Mouse (Mus musculus) lung, postnatal 0 days (tissue): ENCODE results near the gene Nexn. TPM values are rescaled to one million over a fixed set of nuclear protein-coding genes. Genes with fewer than 3 reads are reported as not detected.

Experiments
- ATAC-seq: fragments of 200-750 bp; cut with Nextera tagmentation; 2 replicates; pipeline ENCODE4 v1.8.0; 2017; ENCODE audit warnings: moderate library complexity
- DNase-seq: peaks from one replicate; pipeline ENCODE4 v3.0.0-alpha.2; 2016; ENCODE audit warnings: low spot score
- H3K27ac ChIP-seq: fragments of 300-500 bp; sonication (generic); 2 replicates; pipeline ENCODE4 v1.5.1; 2014; ENCODE audit warnings: antibody characterized with exemption, mild to moderate bottlenecking, low read length, mixed read lengths
- H3K27me3 ChIP-seq: fragments of 300-500 bp; sonication (generic); replicated peaks from 2 replicates; pipeline ENCODE4 v1.6.1; 2014; ENCODE audit warnings: low read length, mixed read lengths; ENCODE audit not compliant: insufficient read depth
- H3K36me3 ChIP-seq: fragments of 300-500 bp; sonication (generic); 2 replicates; pipeline ENCODE4 v1.6.1; 2014; ENCODE audit warnings: low read length, mixed read lengths; ENCODE audit not compliant: insufficient read depth
- H3K4me1 ChIP-seq: fragments of 300-500 bp; sonication (generic); 2 replicates; pipeline ENCODE4 v1.6.1; 2014; ENCODE audit warnings: antibody characterized with exemption, low read depth, low read length, mixed read lengths; ENCODE audit not compliant: insufficient read depth
- H3K4me2 ChIP-seq: fragments of 300-500 bp; sonication (generic); replicated peaks from 2 replicates; pipeline ENCODE4 v1.6.1; 2014; ENCODE audit warnings: low read depth, mild to moderate bottlenecking, low read length, moderate library complexity, mixed read lengths
- H3K4me3 ChIP-seq: fragments of 300-500 bp; sonication (generic); 2 replicates; pipeline ENCODE4 v1.5.1; 2014; ENCODE audit warnings: low read depth, low read length
- H3K9ac ChIP-seq: fragments of 300-500 bp; sonication (generic); replicated peaks from 2 replicates; pipeline ENCODE4 v1.6.1; 2014; ENCODE audit warnings: low read depth, mild to moderate bottlenecking
- H3K9me3 ChIP-seq: fragments of 300-500 bp; sonication (generic); 2 replicates; pipeline ENCODE4 v1.6.1; 2016; ENCODE audit warnings: low read length, mixed read lengths
- CTCF ChIP-seq: IDR thresholded peaks from 2 replicates; pipeline ENCODE4 v1.5.1; 2016; ENCODE audit warnings: antibody characterized with exemption, mild to moderate bottlenecking
- EP300 ChIP-seq: IDR thresholded peaks from 2 replicates; pipeline ENCODE4 v1.6.1; 2016; ENCODE audit warnings: antibody characterized with exemption, mild to moderate bottlenecking, control low read depth
- WGBS: fragments of 180-500 bp; shearing (Covaris S2); extraction: QIAGEN DNeasy Blood & Tissue Kit; methylation state at CpG from one replicate; pipeline ENCODE4 v1.1.7; 2014; 5-methylcytosine and 5-hydroxymethylcytosine counted together
- polyA plus RNA-seq: library from polyadenylated mRNA; unstranded; fragments of >200 nt; fragmentation: Nextera tagmentation; extraction: Ambion mirVana; gene quantifications from 2 replicates; pipeline ENCODE4 v1.2.1, GENCODE M21; 2015

Nexn gene
- polyA plus RNA-seq, 1 experiment from 2014 or later: 39.9 TPM

GRCm38 (mm10) chr3:152284759-152285158 lies 18.6 kb upstream of the Nexn start:
- Histone ChIP-seq H3K36me3 (no peaks in the 10 kb centered on the region), H3K9ac (no peak overlapping the region), H3K4me3 (no peak overlapping the region), H3K27ac (no peak overlapping the region), H3K27me3 (no peaks in the 10 kb centered on the region), H3K4me2 (no peak overlapping the region), H3K9me3 (no peaks in the 10 kb centered on the region), H3K4me1 (no peaks in the 10 kb centered on the region)
- DNase-seq: no peak
- 90% methylated on average over 5 of the region's 5 CpGs for WGBS
- no peak for ATAC-seq
- no peak for TF ChIP-seq EP300
- TF ChIP-seq CTCF: no peak

DNA sequence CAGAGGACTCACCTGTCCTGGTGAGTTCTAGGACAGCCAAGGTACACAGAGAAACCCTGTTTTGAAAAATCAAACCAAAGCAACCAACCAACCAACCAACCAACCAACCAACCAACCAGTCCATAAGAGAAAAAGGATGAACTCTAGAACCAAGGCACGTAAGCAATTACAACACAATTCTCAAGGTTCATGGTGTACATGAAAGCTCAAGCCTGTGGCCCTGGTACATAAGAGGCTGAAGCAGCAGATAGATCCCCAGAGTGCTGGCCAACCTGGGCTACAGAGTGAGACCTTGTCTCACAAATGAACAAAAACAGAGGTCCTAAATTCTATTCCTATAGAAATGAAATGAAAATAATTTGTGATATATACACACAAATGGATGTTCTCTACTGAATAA lies 18.2 kb upstream of the Nexn start:
- ATAC-seq: no peak

DNA sequence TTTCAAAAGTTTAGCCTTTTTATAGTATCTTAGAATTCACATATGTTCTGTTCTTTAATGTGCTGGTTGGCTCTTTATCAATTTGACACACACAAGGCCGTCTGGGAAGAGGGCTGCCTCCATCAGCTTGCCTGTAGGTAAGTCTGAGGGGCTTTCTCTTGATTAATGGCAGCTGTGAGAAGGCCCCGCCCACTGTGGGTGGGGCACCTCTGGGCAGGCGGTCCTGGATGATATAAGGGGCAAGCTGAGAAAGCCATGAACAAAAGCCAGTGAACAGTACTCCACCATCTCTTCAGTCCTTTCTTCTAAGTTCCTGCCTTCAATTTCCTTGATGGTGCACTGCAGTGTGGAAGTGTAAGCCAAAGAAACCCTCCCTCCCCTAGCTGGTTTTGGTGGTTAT lies 16.0 kb upstream of the Nexn start:
- H3K4me2 ChIP-seq: no peak overlapping the region
- H3K27ac ChIP-seq: no peak overlapping the region
- no peak overlapping the region for H3K4me3 ChIP-seq
- no peaks in the 10 kb centered on the region for H3K27me3 ChIP-seq
- H3K9me3 ChIP-seq: no peaks in the 10 kb centered on the region
- no peaks in the 10 kb centered on the region for H3K36me3 ChIP-seq
- no peak for ATAC-seq
- no peak for TF ChIP-seq EP300
- TF ChIP-seq CTCF: no peak
- 40% methylated on average over 3 of the region's 3 CpGs for WGBS
- H3K9ac ChIP-seq: no peak overlapping the region
- no peak for DNase-seq
- no peaks in the 10 kb centered on the region for H3K4me1 ChIP-seq

More for the DNA sequence above, 18.2 kb upstream of the Nexn start:
- H3K27me3 ChIP-seq: no peaks in the 10 kb centered on the region
- no peak for DNase-seq
- H3K9me3 ChIP-seq: no peaks in the 10 kb centered on the region
- TF ChIP-seq EP300: no peak
- no peak for TF ChIP-seq CTCF
- no peak overlapping the region for H3K4me2 ChIP-seq
- H3K4me3 ChIP-seq: no peak overlapping the region
- H3K9ac ChIP-seq: no peak overlapping the region
- 96% methylated on average over 1 of the region's 1 CpGs for WGBS
- no peaks in the 10 kb centered on the region for H3K4me1 ChIP-seq
- no peak overlapping the region for H3K27ac ChIP-seq
- H3K36me3 ChIP-seq: no peaks in the 10 kb centered on the region

DNA sequence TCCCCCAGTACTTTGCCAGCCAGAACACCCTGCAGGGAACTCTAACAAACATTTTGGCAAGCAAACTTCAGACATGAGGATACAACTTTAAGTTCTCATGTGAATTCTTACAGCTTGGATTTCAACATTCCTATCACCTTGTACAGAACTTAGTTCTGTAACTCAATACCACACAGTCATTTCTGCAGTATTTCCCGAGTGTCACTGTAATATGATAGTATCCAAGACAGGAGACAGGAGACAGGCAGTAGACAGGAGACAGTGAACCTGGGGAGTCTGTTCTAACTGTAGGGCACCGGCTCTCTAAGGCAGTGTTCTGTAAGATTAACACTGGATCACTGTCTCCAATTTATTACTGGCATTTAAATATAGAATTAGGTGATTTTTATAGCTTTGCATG lies 12.3 kb upstream of the Nexn start:
- H3K9ac ChIP-seq: no peak overlapping the region
- TF ChIP-seq EP300: no peak
- TF ChIP-seq CTCF: no peak
- H3K4me1 ChIP-seq: no peaks in the 10 kb centered on the region
- no peaks in the 10 kb centered on the region for H3K9me3 ChIP-seq
- no peak overlapping the region for H3K27ac ChIP-seq
- H3K4me2 ChIP-seq: no peak overlapping the region
- no peak for DNase-seq
- no peak overlapping the region for H3K4me3 ChIP-seq
- no peaks in the 10 kb centered on the region for H3K36me3 ChIP-seq
- WGBS: 47% methylated on average over 2 of the region's 2 CpGs
- no peak for ATAC-seq
- no peaks in the 10 kb centered on the region for H3K27me3 ChIP-seq

DNA sequence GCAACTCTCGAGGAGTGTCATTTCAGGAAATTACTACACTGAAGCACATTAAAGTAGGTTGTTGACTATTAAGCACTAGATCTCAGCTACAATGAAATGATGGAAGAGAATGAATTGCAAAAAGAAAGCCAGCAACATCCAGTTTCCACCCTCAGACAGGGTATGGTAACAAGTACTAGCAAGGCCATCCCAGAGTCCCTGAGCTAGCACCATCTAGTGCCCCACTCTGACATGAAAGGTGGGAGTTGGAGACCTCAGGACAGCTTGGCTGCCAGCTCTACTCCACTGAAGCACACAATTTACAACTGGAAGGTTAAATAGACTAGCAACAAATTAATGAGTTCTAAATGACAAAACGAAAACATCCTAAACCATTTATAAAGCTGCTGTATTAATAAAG lies 11.8 kb upstream of the Nexn start:
- ATAC-seq: no peak
- Histone ChIP-seq H3K9ac (no peak overlapping the region), H3K36me3 (no peaks in the 10 kb centered on the region), H3K4me2 (no peak overlapping the region), H3K9me3 (no peaks in the 10 kb centered on the region), H3K4me3 (no peak overlapping the region), H3K4me1 (no peaks in the 10 kb centered on the region), H3K27me3 (no peaks in the 10 kb centered on the region), H3K27ac (no peak overlapping the region)
- TF ChIP-seq CTCF: no peak
- no peak for TF ChIP-seq EP300
- WGBS: 81% methylated on average over 2 of the region's 2 CpGs
- DNase-seq: no peak

- Histone ChIP-seq H3K27me3 (no peaks in the 10 kb centered on the region), H3K9me3 (no peaks in the 10 kb centered on the region), H3K4me3 (no peak overlapping the region), H3K9ac (no peak overlapping the region), H3K27ac (no peak overlapping the region), H3K4me1 (no peaks in the 10 kb centered on the region), H3K4me2 (no peak overlapping the region), H3K36me3 (no peaks in the 10 kb centered on the region)
- WGBS: 95% methylated on average over 3 of the region's 3 CpGs
- ATAC-seq: no peak
- no peak for DNase-seq
- no peak for TF ChIP-seq CTCF
- no peak for TF ChIP-seq EP300
Measured at GRCm38 (mm10) chr3:152276935-152277334, 10.8 kb upstream of the Nexn start.

DNA sequence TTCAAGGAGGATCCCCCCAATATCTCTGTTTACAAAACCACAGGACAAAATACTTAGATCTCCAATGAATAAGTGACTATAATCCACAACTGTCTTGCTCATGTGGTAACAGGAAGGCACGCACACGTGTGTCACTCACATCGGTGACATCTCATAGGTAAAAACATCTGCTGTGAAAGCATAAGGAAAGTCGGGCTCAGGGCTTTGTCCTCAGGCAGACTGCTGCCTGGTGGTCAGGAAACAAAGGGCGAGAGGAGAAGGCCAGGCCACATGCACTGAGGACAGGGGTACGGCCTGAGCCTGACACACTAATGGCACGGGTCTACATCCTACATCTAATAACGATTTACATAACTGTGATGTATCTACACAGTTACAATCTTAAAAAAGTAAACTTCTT lies 8.9 kb upstream of the Nexn start:
- TF ChIP-seq CTCF (no peak), EP300 (no peak)
- H3K4me3 ChIP-seq: no peak overlapping the region
- H3K9ac ChIP-seq: no peak overlapping the region
- no peak for ATAC-seq
- no peaks in the 10 kb centered on the region for H3K9me3 ChIP-seq
- 73% methylated on average over 8 of the region's 8 CpGs for WGBS
- no peak for DNase-seq
- H3K4me1 ChIP-seq: no peaks in the 10 kb centered on the region
- H3K4me2 ChIP-seq: no peak overlapping the region
- no peaks in the 10 kb centered on the region for H3K27me3 ChIP-seq
- no peaks in the 10 kb centered on the region for H3K36me3 ChIP-seq
- H3K27ac ChIP-seq: no peak overlapping the region
